Mouse (Mus musculus) spleen, adult 2 months (tissue): ENCODE measurements around the gene Etv6. TPM values are rescaled to one million over a fixed set of nuclear protein-coding genes. Genes with fewer than 3 reads are reported as not detected.
A peak's percentile ranks its signal among the peaks of the same experiment; 100 is the strongest.

Experiments used
- DNase-seq, 2 experiments: peaks; one replicate each; pipeline versions ENCODE4 v3.0.0 to v3.0.0-alpha.2; 2012 to 2021; ENCODE audit warnings: low spot score in 2 of 2, low read depth in 1 of 2
- H3K27ac ChIP-seq: fragments of 200-500 bp; 2 replicates; pipeline ENCODE4 v1.5.1; 2012; ENCODE audit warnings: low read length, inconsistent platforms; ENCODE audit not compliant: insufficient read depth
- H3K27me3 ChIP-seq: fragments of 200-500 bp; 2 replicates; pipeline ENCODE4 v1.6.1; 2012; ENCODE audit warnings: mild to moderate bottlenecking, moderate library complexity, low read length, inconsistent platforms; ENCODE audit not compliant: control insufficient read depth, insufficient read depth
- H3K36me3 ChIP-seq: fragments of 200-500 bp; 2 replicates; pipeline ENCODE4 v1.6.1; 2012; ENCODE audit warnings: mild to moderate bottlenecking, low read length, inconsistent platforms; ENCODE audit not compliant: control insufficient read depth, insufficient read depth
- H3K4me1 ChIP-seq: fragments of 200-500 bp; 2 replicates; pipeline ENCODE4 v1.6.1; 2011; ENCODE audit warnings: inconsistent platforms; ENCODE audit not compliant: control insufficient read depth, insufficient read depth, insufficient read length
- H3K4me3 ChIP-seq: fragments of 200-500 bp; 2 replicates; pipeline ENCODE4 v1.5.1; 2011; ENCODE audit warnings: mild to moderate bottlenecking, inconsistent platforms; ENCODE audit not compliant: insufficient read depth, insufficient read length; ENCODE audit errors: extremely low read depth
- CTCF ChIP-seq: fragments of 200-500 bp; IDR thresholded peaks from 2 replicates; pipeline ENCODE4 v1.5.1; 2011; ENCODE audit warnings: mild to moderate bottlenecking, inconsistent platforms; ENCODE audit not compliant: insufficient read depth, insufficient read length, insufficient replicate concordance; ENCODE audit errors: extremely low read depth
- POLR2A ChIP-seq: fragments of 200-500 bp; IDR thresholded peaks from 2 replicates; pipeline ENCODE4 v1.6.1; 2011; ENCODE audit warnings: low read depth, low read length, inconsistent platforms
- WGBS: fragments of 180-500 bp; shearing (Covaris S2); methylation state at CpG from one replicate; pipeline ENCODE4 v1.1.7; 2018; 5-methylcytosine and 5-hydroxymethylcytosine counted together
- polyA plus RNA-seq: library from polyadenylated mRNA; depleted of rRNA; stranded (reverse); fragments of >200 nt; gene quantifications from 2 replicates; pipeline ENCODE4 v1.2.3, GENCODE M21; 2012

The Etv6 gene
- polyA plus RNA-seq, 1 experiment = 21.6 TPM

- peaks cover 20% of the 10 kb centered on the region for H3K4me1 ChIP-seq
- TF ChIP-seq POLR2A (no peak), CTCF (no peak)
- H3K4me3 ChIP-seq = no peak overlapping the region
- DNase-seq = no peak
- H3K36me3 ChIP-seq = peaks cover 3% of the 10 kb centered on the region; the same call in 1 of the 2 replicates
- peak overlapping the region; percentile 75; the same call in 1 of the 2 replicates for H3K27ac ChIP-seq
- H3K27me3 ChIP-seq = no peaks in the 10 kb centered on the region
- 55% methylated on average over 6 of the region's 6 CpGs for WGBS
Observed at GRCm38 (mm10) chr6:134219358-134219757, 183.9 kb downstream of the Etv6 start.

- TF ChIP-seq CTCF (no peak), POLR2A (no peak)
- Histone ChIP-seq H3K4me3 (peak overlapping the region; percentile 5; the same call in 1 of the 2 replicates), H3K27me3 (no peaks in the 10 kb centered on the region), H3K27ac (peak overlapping the region; percentile 75), H3K4me1 (peaks cover 20% of the 10 kb centered on the region), H3K36me3 (peaks cover 3% of the 10 kb centered on the region; the same call in 1 of the 2 replicates)
- whole genome bisulfite sequencing = 19% methylated on average over 13 of the region's 13 CpGs
- peak; percentile 56 to 67 for DNase-seq
Observed at GRCm38 (mm10) chr6:134220209-134220777, 184.8 kb downstream of the Etv6 start.

GRCm38 (mm10) chr6:134222248-134222929 is 186.9 kb downstream of the Etv6 start:
- no peak overlapping the region for H3K4me3 ChIP-seq
- 82% methylated on average over 8 of the region's 8 CpGs for WGBS
- no peak for TF ChIP-seq POLR2A
- DNase-seq = no peak
- no peaks in the 10 kb centered on the region for H3K27me3 ChIP-seq
- no peak overlapping the region; the same call in 1 of the 2 replicates for H3K27ac ChIP-seq
- H3K36me3 ChIP-seq = peaks cover 1% of the 10 kb centered on the region; the same call in 1 of the 2 replicates
- H3K4me1 ChIP-seq = peaks cover 20% of the 10 kb centered on the region

GRCm38 (mm10) chr6:134225564-134225963 is 190.1 kb downstream of the Etv6 start:
- WGBS = 83% methylated on average over 11 of the region's 11 CpGs
- H3K36me3 ChIP-seq = peaks cover 5% of the 10 kb centered on the region; the same call in 1 of the 2 replicates
- H3K4me1 ChIP-seq = peaks cover 12% of the 10 kb centered on the region
- H3K4me3 ChIP-seq = no peak overlapping the region
- DNase-seq = no peak
- H3K27me3 ChIP-seq = no peaks in the 10 kb centered on the region
- H3K27ac ChIP-seq = 0 out of 2 replicates have a peak overlapping the region, but pooled peaks have one; percentile 2
- TF ChIP-seq CTCF = no peak

GRCm38 (mm10) chr6:134226349-134227169 is 191.1 kb downstream of the Etv6 start:
- 81% methylated on average over 8 of the region's 8 CpGs for WGBS
- H3K4me3 ChIP-seq = no peak overlapping the region
- H3K27me3 ChIP-seq = no peaks in the 10 kb centered on the region
- peaks cover 5% of the 10 kb centered on the region; the same call in 1 of the 2 replicates for H3K36me3 ChIP-seq
- no peak for DNase-seq
- H3K27ac ChIP-seq = no peak overlapping the region
- TF ChIP-seq POLR2A (no peak), CTCF (no peak)
- peaks cover 5% of the 10 kb centered on the region; the same call in 1 of the 2 replicates for H3K4me1 ChIP-seq

GRCm38 (mm10) chr6:134236311-134236710 is 200.8 kb downstream of the Etv6 start:
- TF ChIP-seq CTCF (no peak), POLR2A (no peak)
- H3K4me3 ChIP-seq = no peak overlapping the region
- H3K4me1 ChIP-seq = no peaks in the 10 kb centered on the region
- WGBS = 78% methylated on average over 4 of the region's 4 CpGs
- no peaks in the 10 kb centered on the region for H3K27me3 ChIP-seq
- no peak overlapping the region for H3K27ac ChIP-seq
- H3K36me3 ChIP-seq = peaks cover 3% of the 10 kb centered on the region; the same call in 1 of the 2 replicates
- no peak for DNase-seq
